Comparison of ENCODE assay signal across 8 mouse cellular contexts in the genomic region with DNA sequence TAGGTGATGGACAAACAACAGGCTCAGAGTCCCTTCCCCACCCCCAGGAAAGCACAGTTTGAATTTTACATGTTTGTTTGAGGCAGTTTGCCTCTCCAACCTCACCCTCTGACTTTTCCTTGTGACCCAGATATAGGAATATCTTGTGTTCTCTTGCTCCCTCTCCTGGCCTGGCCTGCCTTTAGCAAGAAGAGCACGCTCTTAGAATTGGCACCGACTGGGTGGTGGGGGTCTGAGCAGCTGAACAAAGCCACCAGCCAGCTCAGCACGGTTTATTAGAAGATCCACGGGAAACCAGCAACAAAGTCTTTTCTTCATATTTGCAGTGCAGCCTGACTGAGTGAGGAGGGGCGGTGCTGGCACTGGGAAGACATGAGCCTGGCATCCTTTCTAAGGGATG.
DNase-seq lines count a peak whose midpoint lies in the region; ATAC-seq and TF ChIP-seq lines count a peak whose summit lies in the region.
"Had no signal": no experiment of that assay in that cellular context is flagged by ENCODE, and none has a peak within 500 bp of the region (broad histone marks: within the 10 kb centered on the region; RNA-seq: fewer than 3 reads in every experiment).

No protein-coding gene starts in this region.

- peak; percentile 87 for ATAC-seq in Patski
- ATAC-seq in forebrain, postnatal 0 days = peak; percentile 90
- ATAC-seq in hindbrain, embryonic 11.5 days (ENCODE audit: low FRiP score) = peak; percentile 75

- H3K27me3 ChIP-seq in Patski = no peaks in the 10 kb centered on the region
- no peaks in the 10 kb centered on the region for H3K27me3 ChIP-seq in forebrain, postnatal 0 days (ENCODE audit: insufficient read depth, low read length)
- H3K27me3 ChIP-seq in hindbrain, embryonic 11.5 days (ENCODE audit: control insufficient read depth, insufficient read depth, low read length) = no peaks in the 10 kb centered on the region

- no peaks in the 10 kb centered on the region for H3K36me3 ChIP-seq in forebrain, postnatal 0 days (ENCODE audit: insufficient read depth)
- no peaks in the 10 kb centered on the region for H3K36me3 ChIP-seq in hindbrain, embryonic 11.5 days (ENCODE audit: control insufficient read depth, insufficient read depth, low read length)

- WGBS in forebrain, postnatal 0 days = 5% methylated on average over 5 of the region's 5 CpGs
- 13% methylated on average over 5 of the region's 5 CpGs for WGBS in hindbrain, embryonic 11.5 days

- DNase-seq in Patski (ENCODE audit: low read depth, low spot score) = peak; percentile 33
- peak; percentile 51 for DNase-seq in cerebellum, adult 11 months
- DNase-seq in forebrain, postnatal 0 days = peak; percentile 91
- DNase-seq in hindbrain, embryonic 11.5 days (ENCODE audit: low spot score) = peak; percentile 84
- DNase-seq in layer of hippocampus, adult 9-11 months = peak; percentile 70
- DNase-seq in lung, postnatal 14 days = peak; percentile 81
- peak; percentile 76 for DNase-seq in right cerebral cortex, postnatal 4 days

- CTCF ChIA-PET in Patski (lab: Charles Lee) = interaction anchor here (0.8 to 1.9 kb wide), 5 partner anchors 10 to 287 kb away, joined by 3 to 6 read pairs (median 3); no protein-coding TSS in a partner anchor

- H3K9ac ChIP-seq in forebrain, postnatal 0 days = no peak overlapping the region
- no peak overlapping the region for H3K9ac ChIP-seq in hindbrain, embryonic 11.5 days (ENCODE audit: low read depth, low read length)

- in situ Hi-C loops in Patski (cut with MboI; ENCODE audit: low pct_unique_long_range_greater_than_20kb) = no loop called here

- H3K27ac ChIP-seq in forebrain, postnatal 0 days (ENCODE audit: low read depth, low read length) = peak overlapping the region; percentile 76
- peak overlapping the region; percentile 30; the same call in 1 of the 2 replicates for H3K27ac ChIP-seq in hindbrain, embryonic 11.5 days (ENCODE audit: low read depth, low read length)
- H3K27ac ChIP-seq: macrophage had no signal

- H3K4me3 ChIP-seq in forebrain, postnatal 0 days (ENCODE audit: low read depth, low read length) = no peak overlapping the region
- no peak overlapping the region for H3K4me3 ChIP-seq in hindbrain, embryonic 11.5 days (ENCODE audit: low read depth, low read length)

- peak; percentile 84 for TF ChIP-seq CTCF in Patski (IDR thresholded peaks at IDR 0.05)
- TF ChIP-seq CTCF in forebrain, postnatal 0 days (IDR thresholded peaks at IDR 0.05; ENCODE audit: low read depth) = peak; percentile 89

- H3K9me3 ChIP-seq in forebrain, postnatal 0 days (ENCODE audit: low read length) = no peaks in the 10 kb centered on the region
- H3K9me3 ChIP-seq in hindbrain, embryonic 11.5 days (ENCODE audit: control insufficient read depth, low read length) = no peaks in the 10 kb centered on the region

- H3K4me1 ChIP-seq in forebrain, postnatal 0 days (ENCODE audit: insufficient read depth) = 0 out of 2 replicates have a peak, but pooled peaks cover 3% of the 10 kb centered on the region
- H3K4me1 ChIP-seq in hindbrain, embryonic 11.5 days (replicated peaks; ENCODE audit: control insufficient read depth, insufficient read depth, low read length) = peaks cover 2% of the 10 kb centered on the region; the same call in 1 of the 2 replicates

- no peak overlapping the region; the same call in 1 of the 2 replicates for H3K4me2 ChIP-seq in forebrain, postnatal 0 days (ENCODE audit: low read depth)
- no peak overlapping the region for H3K4me2 ChIP-seq in hindbrain, embryonic 11.5 days (replicated peaks; ENCODE audit: low read depth, low read length)

- POLR2A ChIA-PET in Patski (lab: Charles Lee) = interaction anchor here (0.6 to 1.0 kb wide), 3 partner anchors 12 to 368 kb away, joined by 3 read pairs; no protein-coding TSS in a partner anchor

Comparison
In these comparisons a context has a peak if more than half of its experiments do, and no peak if none do; other contexts are left out.
1. DNase-seq: peak in every context shown above with its lines; median percentile 91 in forebrain, postnatal 0 days; 84 in hindbrain, embryonic 11.5 days; 81 in lung, postnatal 14 days; 76 in right cerebral cortex, postnatal 4 days; 70 in layer of hippocampus, adult 9-11 months; 51 in cerebellum, adult 11 months; 33 in Patski.